Mouse (Mus musculus) small intestine, adult 2 months (tissue): Measurements from ENCODE around the gene Ccdc57. TPM values are rescaled to one million over a fixed set of nuclear protein-coding genes. Genes with fewer than 3 reads are reported as not detected.

ENCODE experiments used
- H3K27ac ChIP-seq: fragments of 200-500 bp; 2 replicates; pipeline ENCODE4 v1.5.1; 2012; ENCODE audit warnings: low read depth, low read length, control low read depth, inconsistent platforms; ENCODE audit not compliant: insufficient read depth
- H3K27me3 ChIP-seq: fragments of 200-500 bp; 2 replicates; pipeline ENCODE4 v1.6.1; 2012; ENCODE audit warnings: mild to moderate bottlenecking, moderate library complexity, low read length, inconsistent platforms; ENCODE audit not compliant: control insufficient read depth, insufficient read depth
- H3K36me3 ChIP-seq: fragments of 200-500 bp; 2 replicates; pipeline ENCODE4 v1.6.1; 2012; ENCODE audit warnings: mild to moderate bottlenecking, low read length, control low read depth, inconsistent platforms; ENCODE audit not compliant: control insufficient read depth, insufficient read depth
- H3K4me1 ChIP-seq: fragments of 200-500 bp; 2 replicates; pipeline ENCODE4 v1.6.1; 2012; ENCODE audit warnings: low read length, inconsistent platforms, mixed read lengths; ENCODE audit not compliant: control insufficient read depth, insufficient read depth, insufficient read length
- H3K4me3 ChIP-seq: fragments of 200-500 bp; 2 replicates; pipeline ENCODE4 v1.5.1; 2012; ENCODE audit warnings: low read depth, mild to moderate bottlenecking, control low read depth, inconsistent platforms, low read length, moderate library complexity
- CTCF ChIP-seq: fragments of 200-500 bp; IDR thresholded peaks from 2 replicates; pipeline ENCODE4 v1.5.1; 2012; ENCODE audit warnings: low read depth, mild to moderate bottlenecking, control low read depth, inconsistent platforms, low read length, moderate library complexity, mixed read lengths; ENCODE audit not compliant: insufficient replicate concordance, insufficient read length; ENCODE audit errors: extremely low read depth
- POLR2A ChIP-seq: fragments of 200-500 bp; IDR thresholded peaks from 2 replicates; pipeline ENCODE4 v1.6.1; 2012; ENCODE audit warnings: low read depth, mild to moderate bottlenecking, control low read depth, inconsistent platforms, low read length, moderate library complexity
- WGBS: fragments of 180-500 bp; shearing (Covaris S2); methylation state at CpG from one replicate; pipeline ENCODE4 v1.1.7; 2018; 5-methylcytosine and 5-hydroxymethylcytosine counted together
- polyA plus RNA-seq: library from polyadenylated mRNA; depleted of rRNA; stranded (reverse); fragments of >200 nt; gene quantifications from 2 replicates; pipeline ENCODE4 v1.2.3, GENCODE M21; 2012

Gene Ccdc57
- polyA plus RNA-seq, 1 experiment = 0.43 TPM

GRCm38 (mm10) chr11:120852083-120852935 lies 80.4 kb downstream of the Ccdc57 start:
- Histone ChIP-seq H3K27ac (peak overlapping the region; percentile 71), H3K36me3 (no peaks in the 10 kb centered on the region), H3K4me3 (no peak overlapping the region), H3K4me1 (peaks cover 39% of the 10 kb centered on the region), H3K27me3 (no peaks in the 10 kb centered on the region)
- TF ChIP-seq CTCF = no peak
- TF ChIP-seq POLR2A = no peak
- WGBS = 31% methylated on average over 11 of the region's 11 CpGs

GRCm38 (mm10) chr11:120851582-120851981 lies 81.1 kb downstream of the Ccdc57 start:
- no peak overlapping the region for H3K4me3 ChIP-seq
- H3K4me1 ChIP-seq = peaks cover 39% of the 10 kb centered on the region
- TF ChIP-seq CTCF (no peak), POLR2A (no peak)
- H3K27ac ChIP-seq = peak overlapping the region; percentile 71
- no peaks in the 10 kb centered on the region for H3K36me3 ChIP-seq
- 27% methylated on average over 2 of the region's 2 CpGs for WGBS
- H3K27me3 ChIP-seq = no peaks in the 10 kb centered on the region

GRCm38 (mm10) chr11:120851132-120851531 lies 81.5 kb downstream of the Ccdc57 start:
- WGBS = 26% methylated on average over 1 of the region's 1 CpGs
- Histone ChIP-seq H3K4me3 (no peak overlapping the region), H3K36me3 (no peaks in the 10 kb centered on the region), H3K27me3 (no peaks in the 10 kb centered on the region), H3K27ac (peak overlapping the region; percentile 71), H3K4me1 (peaks cover 39% of the 10 kb centered on the region)
- no peak for TF ChIP-seq POLR2A
- no peak for TF ChIP-seq CTCF

GRCm38 (mm10) chr11:120850331-120851030 lies 82.2 kb downstream of the Ccdc57 start:
- H3K27me3 ChIP-seq = no peaks in the 10 kb centered on the region
- H3K27ac ChIP-seq = peak overlapping the region; percentile 71
- peaks cover 39% of the 10 kb centered on the region for H3K4me1 ChIP-seq
- no peak overlapping the region for H3K4me3 ChIP-seq
- TF ChIP-seq POLR2A (no peak), CTCF (no peak)
- WGBS = 44% methylated on average over 2 of the region's 2 CpGs
- no peaks in the 10 kb centered on the region for H3K36me3 ChIP-seq

GRCm38 (mm10) chr11:120846725-120847475 lies 85.8 kb downstream of the Ccdc57 start:
- peaks cover 16% of the 10 kb centered on the region for H3K4me1 ChIP-seq
- H3K27ac ChIP-seq = no peak overlapping the region
- WGBS = 96% methylated on average over 9 of the region's 9 CpGs
- H3K27me3 ChIP-seq = no peaks in the 10 kb centered on the region
- TF ChIP-seq CTCF (no peak), POLR2A (no peak)
- no peak overlapping the region for H3K4me3 ChIP-seq
- H3K36me3 ChIP-seq = no peaks in the 10 kb centered on the region

- no peaks in the 10 kb centered on the region; the same call in 1 of the 2 replicates for H3K4me1 ChIP-seq
- no peak overlapping the region for H3K27ac ChIP-seq
- no peaks in the 10 kb centered on the region for H3K36me3 ChIP-seq
- no peak for TF ChIP-seq POLR2A
- TF ChIP-seq CTCF = no peak
- no peak overlapping the region for H3K4me3 ChIP-seq
- no peaks in the 10 kb centered on the region for H3K27me3 ChIP-seq
- WGBS = 91% methylated on average over 4 of the region's 4 CpGs
Observed at GRCm38 (mm10) chr11:120844329-120844728, 88.3 kb downstream of the Ccdc57 start.
